Mouse (Mus musculus) heart, embryonic 11.5 days (tissue): ENCODE results near the gene Nrl. TPM values are rescaled to one million over a fixed set of nuclear protein-coding genes. Genes with fewer than 3 reads are reported as not detected.

Experiments
- ATAC-seq: fragments of 200-750 bp; cut with Nextera tagmentation; replicated peaks from 2 replicates; pipeline ENCODE4 v1.8.0; 2017; ENCODE audit warnings: moderate library complexity; ENCODE audit not compliant: insufficient number of reproducible peaks, low FRiP score, low TSS enrichment
- H3K27ac ChIP-seq: fragments of 300-500 bp; sonication (generic); 2 replicates; pipeline ENCODE4 v1.5.1; 2014; ENCODE audit warnings: mild to moderate bottlenecking, low read depth, low read length
- H3K27me3 ChIP-seq: fragments of 300-500 bp; sonication (generic); 2 replicates; pipeline ENCODE4 v1.6.1; 2014; ENCODE audit warnings: mild to moderate bottlenecking, low read length, mixed read lengths; ENCODE audit not compliant: control insufficient read depth, insufficient read depth
- H3K36me3 ChIP-seq: fragments of 300-500 bp; sonication (generic); 2 replicates; pipeline ENCODE4 v1.6.1; 2014; ENCODE audit warnings: mild to moderate bottlenecking, low read length, moderate library complexity, mixed read lengths; ENCODE audit not compliant: control insufficient read depth, insufficient read depth
- H3K4me1 ChIP-seq: fragments of 300-500 bp; sonication (generic); 2 replicates; pipeline ENCODE4 v1.6.1; 2014; ENCODE audit warnings: low read length; ENCODE audit not compliant: control insufficient read depth, insufficient read depth
- H3K4me2 ChIP-seq: fragments of 300-500 bp; sonication (generic); 2 replicates; pipeline ENCODE4 v1.6.1; 2014; ENCODE audit warnings: mild to moderate bottlenecking, moderate library complexity
- H3K4me3 ChIP-seq: fragments of 300-500 bp; sonication (generic); 2 replicates; pipeline ENCODE4 v1.5.1; 2014; ENCODE audit warnings: low read depth, low read length
- H3K9ac ChIP-seq: fragments of 300-500 bp; sonication (generic); 2 replicates; pipeline ENCODE4 v1.6.1; 2014; ENCODE audit warnings: mild to moderate bottlenecking, low read depth, low read length, moderate library complexity
- H3K9me3 ChIP-seq: fragments of 300-500 bp; sonication (generic); replicated peaks from 2 replicates; pipeline ENCODE4 v1.6.1; 2016; ENCODE audit warnings: low read length; ENCODE audit not compliant: control insufficient read depth
- WGBS: fragments of 180-500 bp; shearing (Covaris S2); extraction: QIAGEN DNeasy Blood & Tissue Kit; methylation state at CpG from one replicate; pipeline ENCODE4 v1.1.7; 2014; ENCODE audit not compliant: insufficient replicate concordance; 5-methylcytosine and 5-hydroxymethylcytosine counted together
- polyA plus RNA-seq: library from polyadenylated mRNA; unstranded; fragments of >200 nt; fragmentation: Nextera tagmentation; extraction: Ambion mirVana; gene quantifications from 2 replicates; pipeline ENCODE4 v1.2.1, GENCODE M21; 2014

Nrl gene
- polyA plus RNA-seq, 1 experiment from 2014 or later: not detected

GRCm38 (mm10) chr14:55559799-55560201, 35.0 kb upstream of the Nrl start, which contains the start of gene Dcaf11:
Gene Dcaf11 (plus strand): TSS chr14:55560006.
- WGBS: 0% methylated on average over 27 of the region's 27 CpGs
- Histone ChIP-seq H3K27ac (peak within 1 kb of the TSS; percentile 98), H3K36me3 (peaks cover 4% of the 10 kb centered on the region; the same call in 1 of the 2 replicates), H3K9ac (peak within 1 kb of the TSS; percentile 84), H3K4me2 (peak within 1 kb of the TSS; percentile 70), H3K4me3 (peak within 1 kb of the TSS; percentile 65), H3K9me3 (no peaks in the 10 kb centered on the region), H3K27me3 (no peaks in the 10 kb centered on the region), H3K4me1 (peaks cover 13% of the 10 kb centered on the region)
- ATAC-seq: peak; percentile 85

- peak overlapping the region; percentile 65 for H3K4me3 ChIP-seq
- peak overlapping the region; percentile 98; the same call in 1 of the 2 replicates for H3K27ac ChIP-seq
- H3K36me3 ChIP-seq: no peaks in the 10 kb centered on the region
- peak overlapping the region; percentile 70 for H3K4me2 ChIP-seq
- no peak for ATAC-seq
- H3K9ac ChIP-seq: no peak overlapping the region
- peaks cover 13% of the 10 kb centered on the region for H3K4me1 ChIP-seq
- 56% methylated on average over 6 of the region's 6 CpGs for WGBS
- no peaks in the 10 kb centered on the region for H3K27me3 ChIP-seq
- H3K9me3 ChIP-seq: no peaks in the 10 kb centered on the region
These were observed 34.1 kb upstream of the Nrl start for GRCm38 (mm10) chr14:55558740-55559448.

DNA sequence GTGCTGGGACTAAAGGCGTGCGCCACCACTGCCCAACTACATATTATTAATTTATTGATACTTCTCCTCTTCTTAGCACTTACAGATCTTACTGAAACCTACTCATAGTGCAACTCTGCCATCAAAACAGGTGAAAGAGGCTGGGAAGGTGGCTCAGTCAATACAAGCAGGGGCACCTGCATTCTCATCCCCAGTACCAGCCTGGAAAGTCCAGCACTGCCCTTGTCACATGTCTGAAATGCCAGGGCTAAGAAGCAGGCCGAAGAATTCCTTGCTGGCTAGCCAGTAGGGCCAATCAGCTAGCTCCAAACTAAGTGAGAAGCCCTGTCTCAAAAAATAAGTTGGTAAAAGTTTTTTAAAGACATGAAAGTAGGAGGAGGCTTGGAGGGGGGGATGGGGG, 32.8 kb upstream of the Nrl start:
- no peaks in the 10 kb centered on the region for H3K27me3 ChIP-seq
- no peak for ATAC-seq
- no peaks in the 10 kb centered on the region for H3K9me3 ChIP-seq
- no peak overlapping the region for H3K4me3 ChIP-seq
- H3K4me1 ChIP-seq: peaks cover 13% of the 10 kb centered on the region
- no peak overlapping the region for H3K4me2 ChIP-seq
- no peaks in the 10 kb centered on the region for H3K36me3 ChIP-seq
- no peak overlapping the region for H3K27ac ChIP-seq
- H3K9ac ChIP-seq: no peak overlapping the region
- 84% methylated on average over 3 of the region's 3 CpGs for WGBS

DNA sequence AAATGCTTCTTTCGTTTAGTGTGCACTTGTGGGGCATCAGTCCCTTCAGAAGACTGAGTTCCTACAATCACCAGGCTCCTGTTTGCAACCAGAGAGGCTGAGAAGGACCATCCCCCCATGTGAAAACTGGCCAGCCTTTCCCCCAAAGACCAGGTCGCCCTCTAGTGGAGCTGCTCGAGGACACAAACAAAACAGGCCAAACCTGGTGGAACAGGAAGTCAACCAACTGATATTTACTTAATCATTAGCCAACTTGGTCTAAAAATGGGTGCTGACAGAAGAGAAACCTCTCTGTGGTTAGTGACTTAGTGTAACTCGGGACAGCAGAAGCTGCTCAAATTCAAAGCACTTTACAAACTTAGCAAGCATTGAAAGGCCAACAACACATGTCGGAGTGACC, 32.2 kb upstream of the Nrl start:
- no peak overlapping the region for H3K9ac ChIP-seq
- H3K4me3 ChIP-seq: no peak overlapping the region
- no peaks in the 10 kb centered on the region for H3K9me3 ChIP-seq
- H3K27ac ChIP-seq: no peak overlapping the region
- 23% methylated on average over 5 of the region's 5 CpGs for WGBS
- peaks cover 10% of the 10 kb centered on the region for H3K4me1 ChIP-seq
- no peaks in the 10 kb centered on the region for H3K27me3 ChIP-seq
- no peak overlapping the region for H3K4me2 ChIP-seq
- H3K36me3 ChIP-seq: no peaks in the 10 kb centered on the region
- ATAC-seq: no peak

- H3K9ac ChIP-seq: no peak overlapping the region
- H3K4me3 ChIP-seq: no peak overlapping the region
- no peaks in the 10 kb centered on the region for H3K9me3 ChIP-seq
- H3K4me1 ChIP-seq: no peaks in the 10 kb centered on the region; the same call in 1 of the 2 replicates
- no peak for ATAC-seq
- no peaks in the 10 kb centered on the region for H3K27me3 ChIP-seq
- H3K36me3 ChIP-seq: no peaks in the 10 kb centered on the region
- no peak overlapping the region for H3K27ac ChIP-seq
- WGBS: 59% methylated on average over 3 of the region's 3 CpGs
- no peak overlapping the region for H3K4me2 ChIP-seq
These were observed 31.0 kb upstream of the Nrl start for GRCm38 (mm10) chr14:55555788-55556187.

DNA sequence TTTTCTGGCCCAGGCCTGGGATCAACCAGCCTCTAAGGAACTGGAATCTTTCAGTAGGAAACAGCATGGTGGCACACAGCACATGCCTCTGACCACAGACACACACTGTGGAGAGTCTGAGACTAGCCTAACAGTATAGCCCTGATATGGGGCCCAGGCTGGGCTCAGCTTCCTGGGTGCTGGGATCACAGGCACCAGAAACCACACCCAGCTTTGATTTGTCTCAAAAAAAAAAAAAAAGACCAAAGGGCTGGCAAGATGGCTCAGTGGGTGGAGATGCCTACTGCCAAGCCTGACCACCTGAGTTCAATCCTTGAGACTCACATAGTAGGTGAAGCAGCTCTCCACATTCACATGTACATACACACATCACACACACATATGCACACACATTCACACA, 29.9 kb upstream of the Nrl start:
- Histone ChIP-seq H3K4me3 (no peak overlapping the region), H3K36me3 (no peaks in the 10 kb centered on the region), H3K27ac (no peak overlapping the region), H3K9me3 (no peaks in the 10 kb centered on the region), H3K4me1 (no peaks in the 10 kb centered on the region; the same call in 1 of the 2 replicates), H3K4me2 (no peak overlapping the region), H3K27me3 (no peaks in the 10 kb centered on the region), H3K9ac (no peak overlapping the region)
- no peak for ATAC-seq

GRCm38 (mm10) chr14:55551794-55552193, 27.0 kb upstream of the Nrl start:
- ATAC-seq: no peak
- Histone ChIP-seq H3K4me3 (no peak overlapping the region), H3K9ac (no peak overlapping the region), H3K4me2 (no peak overlapping the region), H3K9me3 (no peaks in the 10 kb centered on the region), H3K36me3 (peaks cover 4% of the 10 kb centered on the region; the same call in 1 of the 2 replicates), H3K27me3 (no peaks in the 10 kb centered on the region), H3K4me1 (no peaks in the 10 kb centered on the region), H3K27ac (no peak overlapping the region)
- 82% methylated on average over 8 of the region's 8 CpGs for WGBS

- H3K4me2 ChIP-seq: no peak overlapping the region
- no peaks in the 10 kb centered on the region for H3K27me3 ChIP-seq
- no peaks in the 10 kb centered on the region for H3K9me3 ChIP-seq
- no peak for ATAC-seq
- H3K4me1 ChIP-seq: no peaks in the 10 kb centered on the region
- H3K27ac ChIP-seq: no peak overlapping the region
- H3K4me3 ChIP-seq: no peak overlapping the region
- no peak overlapping the region for H3K9ac ChIP-seq
- H3K36me3 ChIP-seq: peaks cover 4% of the 10 kb centered on the region; the same call in 1 of the 2 replicates
- 67% methylated on average over 5 of the region's 5 CpGs for WGBS
These were observed 26.6 kb upstream of the Nrl start for GRCm38 (mm10) chr14:55551347-55551746.

DNA sequence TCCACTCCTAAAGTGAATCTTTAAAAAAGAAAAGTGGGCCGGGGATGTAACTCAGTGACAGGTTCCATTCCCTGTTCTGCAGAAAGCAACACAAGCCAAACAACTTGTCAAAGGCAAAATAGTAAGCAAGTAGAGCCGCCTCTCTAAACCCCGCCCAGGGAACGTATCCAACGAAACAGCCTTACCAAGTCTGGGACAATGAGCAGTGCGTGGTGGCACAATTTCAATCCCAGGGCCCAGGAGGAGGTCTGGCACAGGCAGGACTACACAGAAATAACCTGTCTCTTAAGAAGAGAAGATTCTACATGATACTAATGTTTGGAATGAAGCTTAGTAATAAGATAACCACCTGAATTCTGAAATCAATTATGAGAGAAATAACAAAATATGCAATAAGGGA, 25.4 kb upstream of the Nrl start:
- Histone ChIP-seq H3K4me3 (no peak overlapping the region), H3K9ac (no peak overlapping the region), H3K4me1 (no peaks in the 10 kb centered on the region), H3K36me3 (peaks cover 8% of the 10 kb centered on the region; the same call in 1 of the 2 replicates), H3K9me3 (no peaks in the 10 kb centered on the region), H3K4me2 (no peak overlapping the region), H3K27me3 (no peaks in the 10 kb centered on the region), H3K27ac (no peak overlapping the region)
- WGBS: 88% methylated on average over 6 of the region's 6 CpGs
- no peak for ATAC-seq
